Mouse (Mus musculus) lung, postnatal 0 days (tissue): Measurements from ENCODE around the gene Lzts2.

Experiments used
- CTCF ChIP-seq: IDR thresholded peaks from 2 replicates; pipeline ENCODE4 v1.5.1; 2016; ENCODE audit warnings: antibody characterized with exemption, mild to moderate bottlenecking
- EP300 ChIP-seq: IDR thresholded peaks from 2 replicates; pipeline ENCODE4 v1.6.1; 2016; ENCODE audit warnings: antibody characterized with exemption, mild to moderate bottlenecking, control low read depth

DNA sequence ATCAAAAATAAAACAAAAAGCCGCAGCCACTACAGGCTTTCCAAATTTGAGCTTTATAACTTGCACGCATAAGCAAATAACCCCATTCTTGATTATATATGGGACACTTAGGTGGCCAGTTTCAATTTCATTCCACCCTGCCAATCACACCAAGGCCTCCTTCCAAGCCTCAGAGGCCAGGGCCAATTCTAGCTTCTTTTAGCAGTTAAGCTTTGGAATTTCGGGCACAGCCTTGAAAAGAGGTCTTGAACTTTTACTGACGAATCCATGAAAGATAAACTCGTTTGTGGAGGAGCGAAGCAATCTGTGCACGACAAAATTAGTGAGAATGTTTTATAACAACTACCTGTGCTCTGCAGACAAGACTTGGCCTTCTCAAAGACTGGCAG, 43.5 kb downstream of the Lzts2 start:
- TF ChIP-seq CTCF = no peak
- TF ChIP-seq EP300 = no peak
